Mouse (Mus musculus): ENCODE measurements around the gene Ak4. TPM values are rescaled to one million over a fixed set of nuclear protein-coding genes. Genes with fewer than 3 reads are reported as not detected.

The Ak4 gene
- polyA plus RNA-seq, 2 experiments = 5.8 to 17.9 TPM

DNA sequence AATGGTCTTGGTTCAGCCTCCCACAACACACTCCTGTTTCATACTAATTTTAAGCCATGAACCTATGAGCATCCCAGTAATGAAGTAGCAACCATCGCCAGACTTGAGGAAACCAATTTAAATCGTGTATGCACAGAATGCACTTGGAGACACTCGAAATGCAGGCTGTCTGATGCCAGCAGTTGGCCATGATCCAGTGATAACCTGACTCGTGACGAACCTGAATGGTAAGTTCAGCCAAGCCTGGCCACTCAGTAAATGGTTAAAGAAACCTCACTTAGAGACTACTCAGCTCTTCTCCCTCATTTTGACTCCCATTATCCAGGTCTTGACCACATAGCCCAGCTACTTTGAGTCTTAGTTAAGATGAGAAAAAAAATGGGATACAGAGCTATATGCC lies 50.2 kb downstream of the Ak4 start:
- H3K27ac ChIP-seq (replicated peaks; ENCODE audit: low read depth, low read length) = no peak overlapping the region
- TF ChIP-seq POLR2A (IDR thresholded peaks at IDR 0.05; ENCODE audit: borderline replicate concordance, extremely low read depth, insufficient read depth, insufficient read length) = no peak
- H3K9me3 ChIP-seq (ENCODE audit: control insufficient read depth, low read length) = no peaks in the 10 kb centered on the region
- H3K4me2 ChIP-seq (replicated peaks; ENCODE audit: low read depth, low read length, severe bottlenecking) = no peak overlapping the region
- no peaks in the 10 kb centered on the region for H3K27me3 ChIP-seq (ENCODE audit: control insufficient read depth, insufficient read depth, low read length)
- H3K9ac ChIP-seq (ENCODE audit: low read depth, low read length, severe bottlenecking) = no peak overlapping the region
- WGBS = 85% methylated on average over 5 of the region's 5 CpGs
- H3K36me3 ChIP-seq (ENCODE audit: control insufficient read depth, insufficient read depth, low read length) = peaks cover 7% of the 10 kb centered on the region; the same call in 1 of the 2 replicates
- DNase-seq (ENCODE audit: low spot score) = no peak
- no peak for ATAC-seq (ENCODE audit: low FRiP score, low read depth)
- H3K4me1 ChIP-seq (ENCODE audit: control insufficient read depth, insufficient read depth, low read length) = no peaks in the 10 kb centered on the region
- no peak overlapping the region for H3K4me3 ChIP-seq (replicated peaks; ENCODE audit: low read length)

DNA sequence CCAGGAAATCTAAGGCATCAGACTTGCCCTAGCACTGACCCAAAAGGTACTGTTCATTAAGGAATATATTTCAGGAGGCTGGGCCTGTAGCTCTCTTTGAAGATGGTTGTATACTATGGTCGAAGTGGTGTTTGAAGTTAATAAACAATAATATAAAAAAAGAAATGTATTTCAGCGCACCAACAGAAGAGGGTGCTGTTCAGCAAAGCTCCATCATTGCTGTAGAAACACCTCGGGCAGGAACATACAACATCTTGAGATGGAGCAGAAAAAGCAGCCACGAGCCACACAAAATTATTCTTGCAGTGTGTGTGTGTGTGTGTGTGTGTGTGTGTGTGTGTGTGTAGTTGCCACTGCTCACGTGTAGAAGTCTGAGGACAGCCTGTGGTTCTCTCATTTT lies 51.5 kb downstream of the Ak4 start:
- Histone ChIP-seq H3K27me3 (ENCODE audit: control insufficient read depth, insufficient read depth, low read length) (no peaks in the 10 kb centered on the region), H3K9me3 (ENCODE audit: control insufficient read depth, low read length) (no peaks in the 10 kb centered on the region), H3K4me2 (replicated peaks; ENCODE audit: low read depth, low read length, severe bottlenecking) (no peak overlapping the region), H3K36me3 (ENCODE audit: control insufficient read depth, insufficient read depth, low read length) (0 out of 2 replicates have a peak, but pooled peaks cover 3% of the 10 kb centered on the region), H3K4me1 (ENCODE audit: control insufficient read depth, insufficient read depth, low read length) (no peaks in the 10 kb centered on the region), H3K27ac (replicated peaks; ENCODE audit: low read depth, low read length) (no peak overlapping the region), H3K4me3 (replicated peaks; ENCODE audit: low read length) (no peak overlapping the region), H3K9ac (ENCODE audit: low read depth, low read length, severe bottlenecking) (no peak overlapping the region)
- DNase-seq (ENCODE audit: low spot score) = no peak
- no peak for TF ChIP-seq POLR2A (IDR thresholded peaks at IDR 0.05; ENCODE audit: borderline replicate concordance, extremely low read depth, insufficient read depth, insufficient read length)
- 56% methylated on average over 5 of the region's 5 CpGs for WGBS
- ATAC-seq (ENCODE audit: low FRiP score, low read depth) = no peak

DNA sequence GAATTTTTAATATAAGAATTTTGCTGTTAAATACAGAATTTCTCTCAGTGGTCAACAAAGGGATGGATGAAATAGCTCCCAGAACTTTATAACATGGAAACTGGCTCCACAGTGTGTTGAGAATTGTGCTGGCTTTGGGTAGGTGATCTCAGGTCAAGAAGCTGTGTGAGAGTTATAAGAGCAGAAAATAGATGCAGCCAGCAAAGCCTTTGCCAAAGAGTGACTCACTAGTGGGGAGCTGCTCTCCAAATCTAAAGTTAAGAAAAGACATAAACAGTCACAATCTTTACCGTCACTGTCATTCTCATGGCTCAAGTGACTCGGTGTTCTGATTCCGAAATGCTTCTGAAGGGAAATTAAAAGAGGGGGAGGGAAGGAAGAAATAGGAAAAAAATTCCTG lies 53.7 kb downstream of the Ak4 start:
- no peak for ATAC-seq (ENCODE audit: low FRiP score, low read depth)
- Histone ChIP-seq H3K9ac (ENCODE audit: low read depth, low read length, severe bottlenecking) (no peak overlapping the region), H3K36me3 (ENCODE audit: control insufficient read depth, insufficient read depth, low read length) (no peaks in the 10 kb centered on the region), H3K27me3 (ENCODE audit: control insufficient read depth, insufficient read depth, low read length) (no peaks in the 10 kb centered on the region), H3K9me3 (ENCODE audit: control insufficient read depth, low read length) (no peaks in the 10 kb centered on the region), H3K4me1 (ENCODE audit: control insufficient read depth, insufficient read depth, low read length) (no peaks in the 10 kb centered on the region), H3K4me3 (replicated peaks; ENCODE audit: low read length) (no peak overlapping the region), H3K27ac (replicated peaks; ENCODE audit: low read depth, low read length) (no peak overlapping the region), H3K4me2 (replicated peaks; ENCODE audit: low read depth, low read length, severe bottlenecking) (no peak overlapping the region)
- no peak for TF ChIP-seq POLR2A (IDR thresholded peaks at IDR 0.05; ENCODE audit: borderline replicate concordance, extremely low read depth, insufficient read depth, insufficient read length)
- WGBS = 87% methylated on average over 3 of the region's 3 CpGs
- DNase-seq (ENCODE audit: low spot score) = no peak

DNA sequence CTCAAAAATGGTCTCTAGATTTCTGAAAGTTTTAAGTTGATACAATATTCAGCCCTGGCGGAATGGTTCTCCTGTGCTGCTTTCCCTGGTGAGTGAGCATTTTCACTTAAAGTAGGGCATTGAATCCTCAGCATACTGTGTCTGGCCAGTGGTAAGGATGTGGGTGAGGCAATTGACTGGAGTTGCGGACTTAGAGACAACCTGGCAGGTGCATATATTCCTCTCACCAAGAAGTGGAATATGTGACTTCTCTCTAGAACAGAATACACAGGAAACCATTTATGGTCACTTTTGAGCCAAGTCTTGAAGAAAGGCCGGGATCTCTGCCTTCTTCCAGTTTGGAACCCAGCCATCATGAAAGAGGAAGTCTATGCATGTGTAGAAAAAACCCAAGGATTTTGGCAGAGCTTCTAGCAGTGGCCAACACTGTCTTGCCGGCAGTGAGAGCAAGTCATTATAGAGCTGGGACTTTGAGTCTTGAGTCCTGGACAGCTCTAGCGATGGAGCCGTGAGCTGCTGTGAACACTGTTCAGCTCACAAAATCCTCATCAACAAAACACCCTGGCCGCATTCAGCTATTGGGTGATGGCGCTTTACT lies 71.3 kb downstream of the Ak4 start:
- Histone ChIP-seq H3K4me3 (replicated peaks; ENCODE audit: low read length) (no peak overlapping the region), H3K27ac (replicated peaks; ENCODE audit: low read depth, low read length) (no peak overlapping the region), H3K4me1 (ENCODE audit: control insufficient read depth, insufficient read depth, low read length) (peaks cover 4% of the 10 kb centered on the region; the same call in 1 of the 2 replicates), H3K4me2 (replicated peaks; ENCODE audit: low read depth, low read length, severe bottlenecking) (no peak overlapping the region), H3K9me3 (ENCODE audit: control insufficient read depth, low read length) (no peaks in the 10 kb centered on the region), H3K36me3 (ENCODE audit: control insufficient read depth, insufficient read depth, low read length) (no peaks in the 10 kb centered on the region), H3K27me3 (ENCODE audit: control insufficient read depth, insufficient read depth, low read length) (0 out of 2 replicates have a peak, but pooled peaks cover 3% of the 10 kb centered on the region), H3K9ac (ENCODE audit: low read depth, low read length, severe bottlenecking) (no peak overlapping the region)
- 78% methylated on average over 8 of the region's 8 CpGs for WGBS
- no peak for TF ChIP-seq POLR2A (IDR thresholded peaks at IDR 0.05; ENCODE audit: borderline replicate concordance, extremely low read depth, insufficient read depth, insufficient read length)
- DNase-seq (ENCODE audit: low spot score) (no peak), ATAC-seq (ENCODE audit: low FRiP score, low read depth) (no peak)

DNA sequence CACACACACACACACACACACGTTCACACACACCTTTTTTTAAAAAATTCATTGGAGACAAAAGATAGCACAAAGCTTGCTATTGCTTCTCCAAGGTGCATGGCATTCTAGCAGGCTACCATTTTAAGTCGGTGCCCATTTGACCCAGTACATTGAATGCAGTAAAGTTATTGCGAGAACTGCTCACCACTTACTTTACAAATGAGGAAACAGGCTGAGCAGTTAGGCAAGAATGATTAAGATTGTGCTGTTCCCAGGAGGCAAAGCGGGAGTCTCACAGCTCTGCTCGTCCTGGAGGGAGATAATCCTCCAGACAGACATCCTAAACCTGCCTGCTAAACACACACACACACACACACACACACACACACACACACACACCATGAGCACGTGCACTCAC lies 72.6 kb downstream of the Ak4 start:
- no peak overlapping the region for H3K4me3 ChIP-seq (replicated peaks; ENCODE audit: low read length)
- TF ChIP-seq POLR2A (IDR thresholded peaks at IDR 0.05; ENCODE audit: borderline replicate concordance, extremely low read depth, insufficient read depth, insufficient read length) = no peak
- no peak overlapping the region for H3K9ac ChIP-seq (ENCODE audit: low read depth, low read length, severe bottlenecking)
- H3K4me1 ChIP-seq (ENCODE audit: control insufficient read depth, insufficient read depth, low read length) = peaks cover 7% of the 10 kb centered on the region
- DNase-seq (ENCODE audit: low spot score) (no peak), ATAC-seq (ENCODE audit: low FRiP score, low read depth) (no peak)
- no peak overlapping the region for H3K27ac ChIP-seq (replicated peaks; ENCODE audit: low read depth, low read length)
- H3K4me2 ChIP-seq (replicated peaks; ENCODE audit: low read depth, low read length, severe bottlenecking) = no peak overlapping the region
- WGBS = 74% methylated on average over 6 of the region's 6 CpGs
- no peaks in the 10 kb centered on the region for H3K9me3 ChIP-seq (ENCODE audit: control insufficient read depth, low read length)
- H3K36me3 ChIP-seq (ENCODE audit: control insufficient read depth, insufficient read depth, low read length) = no peaks in the 10 kb centered on the region
- peaks cover 15% of the 10 kb centered on the region for H3K27me3 ChIP-seq (ENCODE audit: control insufficient read depth, insufficient read depth, low read length)

Measured in limb, embryonic 14.5 days (tissue).